Mouse (Mus musculus): ENCODE data around the gene Cbx2.

The Cbx2 gene

DNA sequence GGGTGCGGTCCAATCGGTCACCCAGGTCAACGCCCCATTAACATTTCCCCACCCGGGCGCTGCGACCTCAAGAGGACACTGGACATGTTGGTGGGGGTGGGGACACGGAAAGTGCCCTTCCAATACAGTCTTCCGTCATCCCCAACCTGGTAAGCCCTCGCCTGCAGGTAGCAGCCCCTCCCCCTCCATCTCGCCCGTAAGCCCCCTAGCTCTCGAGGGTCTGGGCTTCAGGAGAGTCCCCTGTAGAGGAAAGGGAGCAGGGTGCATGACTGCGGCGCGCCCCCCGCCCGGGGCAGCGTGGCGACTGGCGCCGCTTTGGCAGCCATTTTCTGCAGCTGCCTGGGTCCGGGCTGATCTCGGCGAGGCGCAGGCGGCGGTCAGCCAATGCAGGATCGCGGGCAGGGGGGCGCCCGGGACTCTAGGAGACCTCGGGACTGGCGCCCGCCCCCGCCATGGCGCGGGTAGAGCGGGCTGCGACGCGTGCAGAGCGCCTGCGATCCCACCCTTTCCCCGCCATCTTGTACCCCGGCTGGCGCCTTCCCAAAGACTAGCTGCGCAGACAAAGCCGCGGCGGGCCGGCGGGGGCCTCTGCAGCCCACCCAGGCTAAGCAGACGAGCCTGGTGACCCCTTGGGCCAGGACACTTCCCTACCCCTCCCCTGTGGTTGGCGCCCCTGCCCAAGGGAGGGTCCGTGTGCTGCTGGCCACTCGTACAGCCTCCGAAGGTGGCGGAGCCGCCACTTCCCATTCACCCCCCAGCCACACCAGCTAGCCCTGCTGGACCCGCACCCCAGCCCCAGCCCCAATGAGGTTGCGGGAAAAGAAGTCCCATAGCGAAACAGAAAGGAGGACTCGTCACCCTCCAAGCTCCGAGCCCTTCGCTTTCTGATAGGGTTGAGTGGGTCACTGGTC lies 33.8 kb downstream of the Cbx2 start:
- in situ Hi-C loops (cut with MseI, MboI): no loop called here

DNA sequence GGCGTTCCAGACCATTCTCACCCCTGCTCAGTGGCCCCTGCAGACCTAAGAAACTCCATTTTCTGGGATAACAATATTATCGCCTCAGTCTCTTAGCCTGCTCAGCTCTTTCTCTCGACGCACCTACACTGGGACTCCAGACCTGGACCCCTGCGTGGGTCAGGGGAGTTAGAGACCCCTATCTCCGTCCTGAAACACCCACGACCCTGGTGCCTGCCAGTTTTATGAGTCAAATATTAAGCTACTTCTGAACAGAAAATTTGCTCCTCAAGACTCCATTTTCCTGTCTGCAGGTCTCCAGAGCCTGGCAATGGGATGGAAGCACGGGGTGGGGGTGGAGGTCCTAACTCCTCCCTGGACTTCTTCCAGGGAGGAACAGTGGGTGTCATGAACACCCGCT lies 34.5 kb downstream of the Cbx2 start:
- in situ Hi-C loops (cut with MseI, MboI): no loop called here

GRCm38 (mm10) chr11:119058041-119058995 lies 35.6 kb downstream of the Cbx2 start:
- in situ Hi-C loops (cut with MseI, MboI): no loop called here

GRCm38 (mm10) chr11:119059256-119059655 lies 36.5 kb downstream of the Cbx2 start:
- in situ Hi-C loops (cut with MseI, MboI): no loop called here

- in situ Hi-C loops (cut with MseI, MboI): no loop called here
Observed at GRCm38 (mm10) chr11:119066841-119067240, 44.1 kb downstream of the Cbx2 start.

GRCm38 (mm10) chr11:119072239-119072638 lies 49.5 kb downstream of the Cbx2 start:
- in situ Hi-C loops (cut with MseI, MboI): no loop called here

- in situ Hi-C loops (cut with MseI, MboI): no loop called here
Observed at GRCm38 (mm10) chr11:119072986-119073385, 50.2 kb downstream of the Cbx2 start.

DNA sequence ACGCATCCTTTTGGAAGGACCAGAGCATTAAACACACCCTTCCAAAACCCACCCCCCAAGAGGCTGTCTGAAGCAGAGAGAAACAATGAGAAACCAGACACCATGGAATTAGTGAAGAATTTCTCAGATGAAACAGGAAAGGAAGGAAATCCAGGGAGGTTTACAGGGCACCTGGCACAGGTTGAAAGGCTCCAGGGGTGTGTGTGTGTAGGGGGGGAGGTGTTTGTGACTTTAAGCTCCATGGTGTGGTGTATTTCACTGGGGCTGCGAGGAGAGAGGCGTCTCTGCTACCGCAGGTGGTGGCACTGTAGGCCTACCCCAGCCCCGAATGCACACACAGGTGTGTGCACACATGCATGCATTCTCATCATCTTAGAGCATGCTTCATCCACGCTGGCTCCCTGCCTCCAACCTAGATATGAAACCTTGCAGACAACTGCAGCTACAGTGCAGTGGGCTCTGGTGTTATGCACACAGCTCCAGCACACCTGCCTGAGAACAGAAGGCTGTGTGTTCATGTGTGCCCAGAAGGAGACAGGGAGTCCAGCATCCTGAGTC lies 51.2 kb downstream of the Cbx2 start:
- in situ Hi-C loops (cut with MseI, MboI): no loop called here

DNA sequence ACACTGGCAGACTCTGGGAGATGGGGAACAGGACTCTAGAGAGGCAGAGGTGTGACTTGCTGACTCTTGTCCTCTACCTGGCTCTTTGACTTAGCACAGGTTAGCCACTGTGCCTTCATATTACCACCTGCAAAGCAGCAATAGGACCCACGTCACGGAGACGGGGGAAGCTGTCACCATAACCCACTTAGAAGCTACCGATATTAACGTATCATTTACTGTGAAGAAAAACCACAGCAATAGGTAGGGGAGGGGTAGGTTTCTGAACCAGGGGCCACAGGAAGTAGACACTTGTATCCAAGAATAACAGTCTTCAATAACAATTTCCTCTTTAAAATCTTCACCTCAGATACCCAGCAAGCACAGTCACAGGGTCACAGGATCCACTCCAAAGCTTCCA lies 53.0 kb downstream of the Cbx2 start:
- in situ Hi-C loops (cut with MseI, MboI): no loop called here

- in situ Hi-C loops (cut with MseI, MboI): no loop called here
Observed at GRCm38 (mm10) chr11:119077755-119078154, 55.0 kb downstream of the Cbx2 start.

DNA sequence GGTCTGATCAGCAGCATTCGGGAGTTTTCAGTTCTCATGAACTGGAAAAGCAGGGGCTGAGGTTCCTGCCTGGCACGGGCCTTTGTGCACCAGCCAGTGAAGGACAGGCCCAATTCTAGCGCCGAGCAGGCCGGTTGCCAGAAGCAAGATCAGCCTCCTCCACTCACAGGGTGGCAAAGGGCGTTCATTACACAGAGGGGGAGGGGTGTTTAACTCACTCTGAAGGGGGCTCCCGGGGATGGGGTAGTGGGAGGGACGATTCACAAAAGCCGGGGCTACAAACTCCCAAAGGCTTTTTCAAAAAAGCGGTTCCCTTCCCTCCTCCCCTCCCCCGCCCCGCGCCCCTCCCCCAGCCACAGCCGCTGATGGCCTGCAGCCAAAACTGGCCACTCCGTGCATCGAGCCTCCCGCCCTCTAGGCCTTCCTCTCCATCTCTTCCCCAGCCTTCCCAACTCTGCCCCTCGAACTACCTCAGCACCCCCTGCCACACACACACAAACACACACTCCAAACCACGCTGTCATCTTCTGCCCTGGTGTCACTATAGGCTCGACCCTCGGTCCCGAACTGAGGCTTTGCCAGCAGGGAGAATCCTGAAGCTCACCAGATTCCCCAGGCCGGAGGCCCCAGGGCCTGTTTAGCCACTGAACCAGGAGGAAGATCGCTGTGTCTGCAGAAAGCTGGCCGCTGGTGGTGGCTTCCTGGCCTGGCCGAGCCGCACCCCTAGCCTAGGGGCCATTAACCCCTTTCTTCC lies 56.1 kb downstream of the Cbx2 start:
- in situ Hi-C loops (cut with MseI, MboI): no loop called here

DNA sequence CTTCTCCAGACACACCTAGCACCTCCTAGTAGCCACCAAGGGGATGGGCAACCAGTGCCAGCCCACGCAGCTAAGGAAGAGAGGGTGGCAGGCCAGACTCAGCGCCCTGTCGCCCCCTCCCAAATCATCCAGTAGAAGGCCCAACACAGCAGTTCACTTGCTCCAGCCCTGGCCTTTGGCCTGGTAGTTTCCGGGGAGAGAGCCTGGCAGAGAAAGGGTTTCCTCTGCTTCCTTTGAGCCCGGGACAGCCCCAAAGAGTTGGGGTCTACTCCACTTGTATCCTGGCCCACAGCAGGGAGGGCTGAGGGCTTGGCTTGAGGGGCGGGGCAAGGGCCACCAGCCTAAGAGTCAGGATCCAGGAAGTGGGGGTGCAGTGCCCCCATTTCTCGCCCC lies 56.7 kb downstream of the Cbx2 start:
- in situ Hi-C loops (cut with MseI, MboI): no loop called here

DNA sequence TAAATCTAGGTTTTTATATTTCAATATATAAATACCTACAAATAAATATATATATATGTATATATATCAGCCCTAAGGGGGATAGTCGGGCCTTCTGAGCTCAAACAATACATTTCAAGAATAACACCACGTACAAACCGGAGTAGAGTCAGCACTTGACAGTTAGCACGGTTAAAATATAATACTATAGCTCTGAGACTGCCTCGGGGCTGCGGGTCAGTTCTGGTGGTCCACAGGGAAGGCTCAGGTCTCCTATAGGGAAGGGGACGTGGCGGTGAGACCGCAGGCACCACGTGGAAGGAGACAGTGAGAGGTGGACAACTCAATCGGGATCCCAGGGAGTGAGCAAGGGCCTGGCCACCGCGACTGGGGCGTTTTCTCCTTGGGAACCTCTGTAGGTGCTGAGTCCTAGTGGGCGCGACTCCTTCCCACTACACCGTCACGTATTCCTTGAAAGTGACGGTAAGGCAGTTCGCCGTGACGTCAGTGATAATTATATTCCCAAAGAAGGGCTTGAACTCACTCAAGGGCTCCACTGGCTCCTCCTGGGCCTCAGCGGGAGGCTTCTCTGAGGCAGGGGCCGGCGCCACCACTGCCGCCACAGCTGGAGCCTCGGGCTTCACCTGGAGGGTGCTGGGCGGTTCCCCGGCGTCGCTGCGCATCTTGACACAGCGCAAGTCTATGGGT lies 57.8 kb downstream of the Cbx2 start:
- in situ Hi-C loops (cut with MseI, MboI): no loop called here

Measured in mouse trophoblast stem cell (cell line).